In genomic region chr17:7189425-7189824, GRCm38 (mm10) we compare ENCODE assay signal across 24 mouse cellular contexts. TPM values are rescaled to one million over a fixed set of nuclear protein-coding genes. Genes with fewer than 3 reads are reported as not detected.
DNase-seq lines count a peak whose midpoint lies in the region; ATAC-seq and TF ChIP-seq lines count a peak whose summit lies in the region.
"Had no signal": no experiment of that assay in that cellular context is flagged by ENCODE, and none has a peak within 500 bp of the region (broad histone marks: within the 10 kb centered on the region; RNA-seq: fewer than 3 reads in every experiment).

No protein-coding gene starts in this region.

- H3K4me3 ChIP-seq in left cerebral cortex, adult 2 months = no peak overlapping the region; the same call in 1 of the 2 replicates
- H3K4me3 ChIP-seq: embryonic facial prominence, embryonic 12.5 days; embryonic facial prominence, embryonic 15.5 days; forebrain, embryonic 12.5 days; forebrain, embryonic 15.5 days; gastrocnemius, adult 2 months; heart, embryonic 13.5 days had no signal

- peak overlapping the region; percentile 89 for H3K27ac ChIP-seq in left cerebral cortex, adult 2 months
- H3K27ac ChIP-seq: embryonic facial prominence, embryonic 12.5 days; embryonic facial prominence, embryonic 15.5 days; forebrain, embryonic 12.5 days; forebrain, embryonic 15.5 days; gastrocnemius, adult 2 months; heart, embryonic 13.5 days; hindbrain, embryonic 14.5 days; hindbrain, postnatal 0 days had no signal

- TF ChIP-seq CTCF in left cerebral cortex, adult 2 months (IDR thresholded peaks at IDR 0.05) = no peak

- peak; percentile 41 for ATAC-seq in frontal cortex, adult (ENCODE audit: low TSS enrichment)
- ATAC-seq: forebrain, embryonic 15.5 days; hindbrain, postnatal 0 days; inflammation-experienced regulatory T-cells, adult 6 months; intestine, embryonic 16.5 days had no signal

- intact Hi-C loops in left cerebral cortex, adult 2 months (cut with DNase I) = no loop called here
- intact Hi-C loops in left cerebral cortex, postnatal 10 days (cut with DNase I) = no loop called here

- no peak for DNase-seq in frontal cortex, postnatal 25 days (ENCODE audit: low spot score in 2 of 2)
- no peak for DNase-seq in left cerebral cortex, adult 2 months (ENCODE audit: extremely low spot score in 1 of 2, low spot score in 2 of 2)
- no peak for DNase-seq in left cerebral cortex, postnatal 10 days (ENCODE audit: extremely low spot score in 1 of 2, low spot score in 2 of 2)
- peak; percentile 52 for DNase-seq in brain, adult 2 months (ENCODE audit: low read depth, low spot score)
- no peak for DNase-seq in lung, postnatal 10 days
- DNase-seq: adrenal gland, adult 2 months; adrenal gland, postnatal 14 days; B cell, adult 2 months; gastrocnemius, adult 2 months; gastrocnemius, postnatal 14 days; heart, adult 11 months; heart, postnatal 14 days; heart, postnatal 4 days; kidney, adult 18-20 months had no signal

RNA-seq across cellular contexts. Expression of gene Rps6ka2, which starts 19.5 kb away (rescaled TPM):
- total RNA-seq in left cerebral cortex, adult 2 months (2021) = 10 to 100 TPM; 62.4 to 69.4 TPM
- 10 to 100 TPM; 49.2 to 52.2 TPM for total RNA-seq in left cerebral cortex, postnatal 10 days (2021)
